Mouse (Mus musculus) lung, adult 18-20 months (tissue): ENCODE measurements around the gene Dact3.

Source experiments
- DNase-seq, 2 experiments: peaks; one replicate each; pipeline ENCODE4 v3.0.0; 2022; ENCODE audit warnings: mixed read lengths in 2 of 2

The Dact3 gene

GRCm38 (mm10) chr7:16875310-16875325, at the start of gene Dact3:
TSS of gene Dact3 (plus strand) at chr7:16875317.
- DNase-seq: no peak

- peak in 1 of 2 experiments; percentile 50 for DNase-seq
Observed at GRCm38 (mm10) chr7:16825785-16826184, 49.3 kb upstream of the Dact3 start.

- DNase-seq: no peak
Observed at GRCm38 (mm10) chr7:16826571-16826970, 48.5 kb upstream of the Dact3 start.

- DNase-seq: no peak
Observed at GRCm38 (mm10) chr7:16827274-16827673, 47.8 kb upstream of the Dact3 start.

GRCm38 (mm10) chr7:16830449-16830848, 44.7 kb upstream of the Dact3 start:
- no peak for DNase-seq

GRCm38 (mm10) chr7:16837916-16838803, 37.0 kb upstream of the Dact3 start:
- DNase-seq: no peak

- no peak for DNase-seq
Observed at GRCm38 (mm10) chr7:16838804-16839426, 36.2 kb upstream of the Dact3 start.

- DNase-seq: no peak
Observed at GRCm38 (mm10) chr7:16839427-16840108, 35.5 kb upstream of the Dact3 start.

GRCm38 (mm10) chr7:16840109-16840491, 35.0 kb upstream of the Dact3 start:
- no peak for DNase-seq

- DNase-seq: no peak
Observed at GRCm38 (mm10) chr7:16841078-16841477, 34.0 kb upstream of the Dact3 start.

GRCm38 (mm10) chr7:16841561-16842560, 33.3 kb upstream of the Dact3 start:
- peak; percentile 48 to 57 for DNase-seq

- DNase-seq: peak; percentile 94 to 95
Observed at GRCm38 (mm10) chr7:16842645-16843063, 32.5 kb upstream of the Dact3 start, which contains the start of gene Prkd2. TSS of gene Prkd2 (plus strand) at chr7:16842902.

GRCm38 (mm10) chr7:16843441-16844171, 31.5 kb upstream of the Dact3 start:
- DNase-seq: peak; percentile 62 to 67

GRCm38 (mm10) chr7:16844696-16845071, 30.4 kb upstream of the Dact3 start:
- peak in 1 of 2 experiments; percentile 30 for DNase-seq

GRCm38 (mm10) chr7:16845072-16845819, 29.9 kb upstream of the Dact3 start:
- DNase-seq: peak; percentile 65 to 69

- no peak for DNase-seq
Observed at GRCm38 (mm10) chr7:16845820-16846167, 29.3 kb upstream of the Dact3 start.

- no peak for DNase-seq
Observed at GRCm38 (mm10) chr7:16846775-16847174, 28.3 kb upstream of the Dact3 start.

- no peak for DNase-seq
Observed at GRCm38 (mm10) chr7:16847507-16847906, 27.6 kb upstream of the Dact3 start.

GRCm38 (mm10) chr7:16848579-16848978, 26.5 kb upstream of the Dact3 start:
- DNase-seq: peak; percentile 52 to 53

- DNase-seq: no peak
Observed at GRCm38 (mm10) chr7:16851636-16852035, 23.5 kb upstream of the Dact3 start.

- DNase-seq: peak; percentile 47 to 63
Observed at GRCm38 (mm10) chr7:16853302-16853831, 21.8 kb upstream of the Dact3 start.
